Mouse (Mus musculus) spleen, adult 2 months (tissue): ENCODE results near the gene Spats2. TPM values are rescaled to one million over a fixed set of nuclear protein-coding genes. Genes with fewer than 3 reads are reported as not detected.
A peak's percentile ranks its signal among the peaks of the same experiment; 100 is the strongest.

ENCODE experiments used
- DNase-seq, 2 experiments: peaks; one replicate each; pipeline versions ENCODE4 v3.0.0 to v3.0.0-alpha.2; 2012 to 2021; ENCODE audit warnings: low spot score in 2 of 2, low read depth in 1 of 2
- H3K27ac ChIP-seq: fragments of 200-500 bp; 2 replicates; pipeline ENCODE4 v1.5.1; 2012; ENCODE audit warnings: low read length, inconsistent platforms; ENCODE audit not compliant: insufficient read depth
- H3K27me3 ChIP-seq: fragments of 200-500 bp; 2 replicates; pipeline ENCODE4 v1.6.1; 2012; ENCODE audit warnings: mild to moderate bottlenecking, moderate library complexity, low read length, inconsistent platforms; ENCODE audit not compliant: control insufficient read depth, insufficient read depth
- H3K36me3 ChIP-seq: fragments of 200-500 bp; 2 replicates; pipeline ENCODE4 v1.6.1; 2012; ENCODE audit warnings: mild to moderate bottlenecking, low read length, inconsistent platforms; ENCODE audit not compliant: control insufficient read depth, insufficient read depth
- H3K4me1 ChIP-seq: fragments of 200-500 bp; 2 replicates; pipeline ENCODE4 v1.6.1; 2011; ENCODE audit warnings: inconsistent platforms; ENCODE audit not compliant: control insufficient read depth, insufficient read depth, insufficient read length
- H3K4me3 ChIP-seq: fragments of 200-500 bp; 2 replicates; pipeline ENCODE4 v1.5.1; 2011; ENCODE audit warnings: mild to moderate bottlenecking, inconsistent platforms; ENCODE audit not compliant: insufficient read depth, insufficient read length; ENCODE audit errors: extremely low read depth
- CTCF ChIP-seq: fragments of 200-500 bp; IDR thresholded peaks from 2 replicates; pipeline ENCODE4 v1.5.1; 2011; ENCODE audit warnings: mild to moderate bottlenecking, inconsistent platforms; ENCODE audit not compliant: insufficient read depth, insufficient read length, insufficient replicate concordance; ENCODE audit errors: extremely low read depth
- POLR2A ChIP-seq: fragments of 200-500 bp; IDR thresholded peaks from 2 replicates; pipeline ENCODE4 v1.6.1; 2011; ENCODE audit warnings: low read depth, low read length, inconsistent platforms
- WGBS: fragments of 180-500 bp; shearing (Covaris S2); methylation state at CpG from one replicate; pipeline ENCODE4 v1.1.7; 2018; 5-methylcytosine and 5-hydroxymethylcytosine counted together
- polyA plus RNA-seq: library from polyadenylated mRNA; depleted of rRNA; stranded (reverse); fragments of >200 nt; gene quantifications from 2 replicates; pipeline ENCODE4 v1.2.3, GENCODE M21; 2012

Spats2 gene
- polyA plus RNA-seq, 1 experiment = 1.5 TPM

DNA sequence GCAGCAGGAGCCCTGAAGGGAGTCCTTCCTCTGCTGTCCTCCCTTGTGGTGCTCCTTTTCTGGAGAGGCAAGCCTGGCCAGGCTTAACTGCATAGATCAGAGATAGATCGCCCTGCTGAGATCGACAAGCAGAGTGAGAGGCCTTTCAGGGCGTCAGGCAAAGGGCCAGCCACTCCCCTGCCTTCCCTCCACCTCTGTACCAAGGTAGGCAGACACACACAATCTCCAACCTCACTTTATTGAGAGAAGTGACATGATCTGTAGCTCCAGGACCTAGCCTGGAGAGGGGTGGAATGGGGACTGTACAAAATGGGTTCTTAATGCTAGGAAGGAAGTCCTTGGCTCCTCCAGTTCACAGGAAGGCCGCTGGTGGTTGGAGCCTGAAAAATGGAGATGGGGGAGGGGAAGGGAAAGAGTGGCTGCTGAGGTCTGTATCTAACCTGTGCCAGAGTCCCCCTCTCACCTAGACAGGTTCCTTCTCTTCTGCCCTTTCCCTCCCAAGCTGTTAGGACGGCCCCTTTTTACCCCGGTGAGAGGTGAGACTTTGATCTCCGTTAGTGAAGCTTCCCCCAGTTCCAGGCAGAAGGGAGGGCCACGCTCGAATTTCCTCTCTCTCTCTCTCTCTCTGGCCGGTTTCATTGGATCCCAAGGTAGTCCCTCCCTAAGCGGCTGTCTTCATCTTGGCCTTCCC lies 41.7 kb upstream of the Spats2 start:
- Histone ChIP-seq H3K36me3 (no peaks in the 10 kb centered on the region), H3K4me3 (no peak overlapping the region), H3K27ac (no peak overlapping the region), H3K27me3 (peaks cover 16% of the 10 kb centered on the region), H3K4me1 (peaks cover 4% of the 10 kb centered on the region; the same call in 1 of the 2 replicates)
- no peak for DNase-seq
- TF ChIP-seq POLR2A (no peak), CTCF (no peak)
- WGBS = 31% methylated on average over 11 of the region's 11 CpGs

- Histone ChIP-seq H3K4me1 (peaks cover 4% of the 10 kb centered on the region; the same call in 1 of the 2 replicates), H3K4me3 (no peak overlapping the region), H3K27ac (no peak overlapping the region), H3K27me3 (peaks cover 16% of the 10 kb centered on the region), H3K36me3 (no peaks in the 10 kb centered on the region)
- no peak for DNase-seq
- WGBS = 49% methylated on average over 19 of the region's 19 CpGs
- no peak for TF ChIP-seq POLR2A
- no peak for TF ChIP-seq CTCF
Observed at GRCm38 (mm10) chr15:99084618-99085017, 41.1 kb upstream of the Spats2 start.

DNA sequence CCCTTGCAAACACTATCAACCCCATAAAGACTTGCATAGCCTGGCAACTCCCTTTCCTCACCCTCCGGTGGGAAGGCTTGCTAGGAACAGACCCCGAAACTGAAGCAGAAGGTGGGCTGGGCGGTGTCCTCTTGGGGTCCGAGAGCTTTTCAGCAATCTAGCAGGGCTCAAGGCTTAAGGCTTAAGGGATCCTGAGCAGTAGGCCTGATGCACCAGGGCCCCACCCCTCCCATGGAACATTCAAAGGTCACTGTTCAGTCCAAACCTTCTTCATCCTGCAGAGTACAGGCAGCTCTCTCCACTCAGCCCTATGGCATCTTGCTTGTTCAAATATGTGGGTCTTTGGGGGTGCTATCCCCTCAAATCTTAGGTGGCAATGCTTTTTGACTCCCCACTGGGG lies 39.7 kb upstream of the Spats2 start:
- Histone ChIP-seq H3K36me3 (no peaks in the 10 kb centered on the region), H3K27ac (no peak overlapping the region), H3K4me3 (no peak overlapping the region), H3K27me3 (peaks cover 16% of the 10 kb centered on the region), H3K4me1 (peaks cover 4% of the 10 kb centered on the region; the same call in 1 of the 2 replicates)
- no peak for DNase-seq
- WGBS = 94% methylated on average over 4 of the region's 4 CpGs
- TF ChIP-seq CTCF = no peak
- no peak for TF ChIP-seq POLR2A

DNA sequence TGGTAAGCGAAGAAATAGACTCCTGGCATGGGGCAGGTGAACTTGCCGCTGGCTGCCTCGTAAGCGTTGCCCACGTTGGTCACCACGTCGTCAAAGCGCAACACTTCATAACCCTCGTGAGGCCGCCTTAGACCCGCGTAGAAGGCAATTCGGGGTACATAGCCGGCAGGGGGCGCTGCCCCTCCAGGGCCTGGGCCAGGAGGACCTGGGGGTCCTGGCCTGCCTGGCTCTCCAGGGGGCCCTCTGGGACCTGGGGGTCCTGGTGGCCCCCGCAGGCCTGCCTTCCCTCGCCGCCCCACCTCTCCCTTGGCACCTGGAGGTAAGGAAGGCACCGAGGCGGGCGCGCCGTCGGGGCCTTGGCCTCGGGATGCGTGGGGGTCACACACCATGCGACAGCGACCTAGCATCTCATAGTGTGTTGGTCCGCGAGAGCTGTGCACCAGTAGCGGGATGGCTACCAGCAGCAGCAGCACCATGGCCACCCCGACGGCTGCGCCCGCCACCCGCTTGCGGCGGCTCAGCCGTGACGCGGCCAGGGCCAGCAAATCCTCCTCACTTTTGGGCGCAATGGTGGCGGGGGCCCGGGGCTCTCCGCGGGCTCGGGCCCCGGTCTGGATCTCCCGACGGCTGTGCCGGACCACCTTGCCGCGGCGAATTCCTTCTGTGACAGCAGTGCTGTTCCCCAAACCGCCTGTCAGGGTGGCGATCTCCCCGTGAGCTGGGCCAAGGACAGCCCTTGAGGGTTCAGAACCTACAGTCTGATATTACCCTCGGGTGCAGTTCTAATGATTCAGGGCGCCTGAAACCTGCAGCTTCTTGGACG lies 38.3 kb upstream of the Spats2 start, which contains the start of gene C1ql4:
Gene C1ql4 (minus strand): TSS at position 565 of the 823 bp plus-strand sequence.
- H3K27me3 ChIP-seq = peaks cover 16% of the 10 kb centered on the region

DNA sequence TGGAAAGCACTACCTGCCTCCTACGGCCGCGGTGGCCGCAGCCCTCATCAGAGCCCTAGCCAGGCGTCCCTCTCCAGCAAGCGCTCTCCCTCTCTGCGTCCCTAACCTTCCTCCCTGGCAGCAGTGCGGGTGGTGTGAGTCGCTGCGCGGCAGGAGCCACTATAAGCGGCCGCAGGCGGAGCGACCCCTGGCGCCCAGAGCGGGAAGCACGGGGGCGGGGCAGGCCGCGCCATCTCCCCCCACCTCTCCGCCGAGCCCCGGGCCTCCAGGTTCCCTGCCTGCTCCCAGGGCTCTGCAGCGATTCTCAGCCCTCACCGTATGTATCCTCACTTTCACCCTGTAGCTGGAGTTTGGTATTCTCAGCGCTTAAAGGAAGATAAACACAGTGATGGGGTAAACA lies 37.4 kb upstream of the Spats2 start:
- Histone ChIP-seq H3K4me3 (no peak overlapping the region), H3K27me3 (peaks cover 18% of the 10 kb centered on the region), H3K4me1 (peaks cover 4% of the 10 kb centered on the region; the same call in 1 of the 2 replicates), H3K36me3 (no peaks in the 10 kb centered on the region), H3K27ac (no peak overlapping the region)
- no peak for TF ChIP-seq POLR2A
- peak; percentile 82 for TF ChIP-seq CTCF
- 2% methylated on average over 27 of the region's 27 CpGs for WGBS
- DNase-seq = peak in 1 of 2 experiments; percentile 65

More for the DNA sequence above, 38.3 kb upstream of the Spats2 start, which contains the start of gene C1ql4:
- TF ChIP-seq CTCF (peak; percentile 28; the same call in 1 of the 2 replicates), POLR2A (no peak)
- Histone ChIP-seq H3K27ac (no peak within 1 kb of the TSS), H3K36me3 (no peaks in the 10 kb centered on the region), H3K4me1 (peaks cover 4% of the 10 kb centered on the region; the same call in 1 of the 2 replicates), H3K4me3 (no peak within 1 kb of the TSS)
- no peak for DNase-seq
- whole genome bisulfite sequencing = 25% methylated on average over 60 of the region's 60 CpGs

GRCm38 (mm10) chr15:99089069-99089468 lies 36.6 kb upstream of the Spats2 start:
- H3K36me3 ChIP-seq = no peaks in the 10 kb centered on the region
- H3K27me3 ChIP-seq = peaks cover 25% of the 10 kb centered on the region
- no peak for DNase-seq
- H3K27ac ChIP-seq = no peak overlapping the region
- peaks cover 6% of the 10 kb centered on the region; the same call in 1 of the 2 replicates for H3K4me1 ChIP-seq
- whole genome bisulfite sequencing = 46% methylated on average over 14 of the region's 14 CpGs
- no peak for TF ChIP-seq CTCF
- TF ChIP-seq POLR2A = no peak
- no peak overlapping the region for H3K4me3 ChIP-seq
